Mouse (Mus musculus) gonadal fat pad, adult 2 months (tissue): ENCODE results near the gene Vmn1r119. TPM values are rescaled to one million over a fixed set of nuclear protein-coding genes. Genes with fewer than 3 reads are reported as not detected.
"Not testable (repeated sequence)": the region's sequence is repeated elsewhere in the genome, so short reads cannot be mapped to it uniquely, and the experiment has no call there.

Source experiments
- DNase-seq: peaks from one replicate; pipeline ENCODE4 v3.0.0-alpha.2; 2012; ENCODE audit warnings: low read depth
- polyA plus RNA-seq: library from polyadenylated mRNA; depleted of rRNA; stranded (reverse); fragments of >200 nt; gene quantifications from 2 replicates; pipeline ENCODE4 v1.2.3, GENCODE M21; 2012; rRNA removed

Vmn1r119 gene
- polyA plus RNA-seq, result not detected in 2 replicates

DNA sequence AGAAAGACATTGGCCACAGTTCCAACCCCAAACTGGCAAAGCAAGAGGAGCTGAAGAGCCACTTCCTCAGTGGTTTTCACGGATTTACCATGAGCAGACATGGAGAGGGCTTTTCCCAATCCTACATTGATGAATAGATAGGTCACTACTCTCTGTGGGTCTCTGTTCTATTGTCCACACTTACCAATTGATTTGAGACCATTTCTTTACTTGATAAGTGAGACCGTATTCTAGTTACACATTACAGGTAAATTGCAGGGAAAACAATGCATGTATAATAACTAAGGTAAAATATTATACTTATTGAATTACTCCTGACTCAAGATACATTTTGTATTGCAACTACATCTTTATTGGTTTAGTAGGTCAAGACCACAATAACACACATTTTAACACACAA lies at the start of gene Vmn1r119:
TSS of gene Vmn1r119 (minus strand) at position 101 of the 400 bp plus-strand sequence.
- DNase-seq, result not testable (repeated sequence)

DNA sequence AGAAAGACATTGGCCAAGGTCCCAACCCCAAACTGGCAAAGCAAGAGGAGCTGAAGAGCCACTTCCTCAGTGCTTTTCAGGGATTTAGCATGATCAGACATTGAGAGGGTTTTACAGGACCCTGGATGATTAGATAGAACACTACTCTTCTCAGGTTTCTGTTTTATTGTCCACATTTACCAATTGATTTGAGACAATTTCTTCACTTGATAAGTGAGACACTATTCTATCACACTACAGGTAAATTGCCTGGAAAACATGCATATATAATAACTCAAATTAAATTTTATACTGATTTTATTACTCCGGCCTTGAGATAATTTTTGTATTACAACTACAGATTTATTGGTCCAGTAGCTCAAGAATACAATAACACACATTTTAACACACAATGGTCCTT lies 41.4 kb upstream of the Vmn1r119 start, which contains the start of gene Vmn1r120:
TSS of gene Vmn1r120 (minus strand) at position 101 of the 400 bp plus-strand sequence.
- not testable (repeated sequence) for DNase-seq

Other genes with a start within 250 kb of the Vmn1r119 start
- gene Vmn1r112, start 241.3 kb downstream of the Vmn1r119 start, polyA plus RNA-seq, result not detected in 2 replicates
- gene Vmn1r113, start 225.2 kb downstream of the Vmn1r119 start, polyA plus RNA-seq, result not detected in 2 replicates
- not detected in 2 replicates for gene Vmn1r114, start 200.3 kb downstream of the Vmn1r119 start, polyA plus RNA-seq
- not detected in 2 replicates for gene Vmn1r115, start 167.5 kb downstream of the Vmn1r119 start, polyA plus RNA-seq
- gene Vmn1r116, start 140.2 kb downstream of the Vmn1r119 start, polyA plus RNA-seq, result not detected in 2 replicates
- gene Vmn1r117, start 128.3 kb downstream of the Vmn1r119 start, polyA plus RNA-seq, result not detected in 2 replicates
- gene Vmn1r118, start 100.1 kb downstream of the Vmn1r119 start, polyA plus RNA-seq, result not detected in 2 replicates
- not detected in 2 replicates for gene Vmn1r120, start 41.3 kb upstream of the Vmn1r119 start, polyA plus RNA-seq
- gene Vmn1r121, start 86.1 kb upstream of the Vmn1r119 start, polyA plus RNA-seq, result not detected in 2 replicates
- gene Vmn1r122, start 121.7 kb upstream of the Vmn1r119 start, polyA plus RNA-seq, result not detected in 2 replicates
- not detected in 2 replicates for gene Vmn1r123, start 149.7 kb upstream of the Vmn1r119 start, polyA plus RNA-seq
- not detected in 2 replicates for gene Gm5157, start 178.0 kb upstream of the Vmn1r119 start, polyA plus RNA-seq
- not detected in 2 replicates for gene Vmn1r124, start 248.2 kb upstream of the Vmn1r119 start, polyA plus RNA-seq